ENCODE assay signal across 17 mouse cellular contexts in genomic region chr5:23396756-23397155, GRCm38 (mm10).
"Had no signal": no experiment of that assay in that cellular context is flagged by ENCODE, and none has a peak within 500 bp of the region (broad histone marks: within the 10 kb centered on the region; RNA-seq: fewer than 3 reads in every experiment).

No protein-coding gene starts in this region.

- H3K4me3 ChIP-seq: intestine, embryonic 15.5 days; layer of hippocampus, adult 2 months; limb, embryonic 13.5 days; liver, embryonic 12.5 days; midbrain, embryonic 10.5 days; neural tube, embryonic 13.5 days had no signal

- ATAC-seq: intestine, embryonic 15.5 days; liver, embryonic 12.5 days; midbrain, embryonic 16.5 days had no signal

- H3K4me2 ChIP-seq: intestine, embryonic 15.5 days; limb, embryonic 13.5 days; liver, embryonic 12.5 days; lung, embryonic 14.5 days; neural tube, embryonic 13.5 days had no signal

- DNase-seq: left cerebral cortex, postnatal 4 days; lung, embryonic 14.5 days; lung, postnatal 10 days; lung, postnatal 4 days; retina, postnatal 1 day; right cerebral cortex, postnatal 4 days; spleen, adult 18-20 months; thymus, adult 18-20 months; thymus, postnatal 14 days had no signal

- H3K27me3 ChIP-seq: intestine, embryonic 15.5 days; limb, embryonic 13.5 days; liver, embryonic 12.5 days; neural tube, embryonic 13.5 days had no signal

- H3K4me1 ChIP-seq: intestine, embryonic 15.5 days; limb, embryonic 13.5 days; liver, embryonic 12.5 days; midbrain, embryonic 10.5 days had no signal

- H3K27ac ChIP-seq: intestine, embryonic 15.5 days; kidney, postnatal 0 days; layer of hippocampus, adult 2 months; limb, embryonic 13.5 days; liver, embryonic 12.5 days; midbrain, embryonic 10.5 days; neural tube, embryonic 13.5 days had no signal

- H3K9me3 ChIP-seq: intestine, embryonic 15.5 days; limb, embryonic 13.5 days; liver, embryonic 12.5 days; midbrain, embryonic 10.5 days; neural tube, embryonic 13.5 days had no signal

- H3K9ac ChIP-seq: intestine, embryonic 15.5 days; limb, embryonic 13.5 days; liver, embryonic 12.5 days; lung, embryonic 14.5 days; neural tube, embryonic 13.5 days had no signal
